Mouse (Mus musculus) right cerebral cortex, postnatal 10 days (tissue): ENCODE data around the gene H2-Oa.

Source experiments
- DNase-seq, 2 experiments: peaks; one replicate each; pipeline ENCODE4 v3.0.0; 2021; ENCODE audit warnings: low spot score in 2 of 2

The H2-Oa gene

GRCm38 (mm10) chr17:34121879-34122187, 29.7 kb downstream of the H2-Oa start:
- peak; percentile 82 to 85 for DNase-seq

DNA sequence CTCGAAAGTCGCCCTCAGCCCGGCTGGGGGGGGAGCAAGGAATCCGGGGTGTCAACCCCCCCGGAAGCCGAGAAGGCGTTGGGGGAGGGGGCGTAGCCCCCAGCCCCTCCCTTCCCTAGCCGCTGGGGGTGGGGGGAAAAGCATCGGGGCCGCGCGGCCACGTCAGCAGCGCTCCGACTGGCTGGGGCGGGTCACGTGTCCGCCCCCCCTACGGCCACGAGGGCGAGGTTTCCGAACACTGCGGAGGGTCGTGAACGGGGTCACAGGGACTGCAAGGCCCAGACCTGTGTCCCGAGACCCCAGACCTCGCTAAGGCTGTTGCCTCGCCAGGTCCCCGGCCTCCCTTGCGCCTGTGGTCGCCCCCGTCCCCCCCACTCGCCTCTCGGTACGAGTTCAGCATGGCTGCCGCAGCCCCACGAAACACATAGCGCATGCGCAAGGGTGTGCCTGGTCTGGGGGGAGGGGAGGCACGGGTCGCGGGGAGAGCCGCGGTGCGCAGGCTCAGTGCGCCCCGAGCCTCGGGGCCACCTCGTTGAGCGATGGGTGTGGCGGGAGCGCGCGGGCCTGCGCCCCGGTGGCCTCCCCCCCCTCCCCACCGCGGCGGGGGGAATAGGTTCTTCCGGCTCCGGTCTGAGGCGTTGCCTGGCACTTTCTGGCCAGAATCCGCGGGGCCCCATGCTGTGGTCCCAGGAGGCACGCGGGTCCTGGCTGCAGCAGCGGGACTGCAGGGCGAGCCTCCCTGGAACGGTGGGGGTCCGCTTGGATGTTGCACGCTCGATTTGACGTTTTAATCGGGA, 30.2 kb downstream of the H2-Oa start, which contains the start of gene Brd2:
Gene Brd2, minus strand, starts transcription at position 447 of the 797 bp plus-strand sequence.
- DNase-seq, result peak; percentile 96 to 98

DNA sequence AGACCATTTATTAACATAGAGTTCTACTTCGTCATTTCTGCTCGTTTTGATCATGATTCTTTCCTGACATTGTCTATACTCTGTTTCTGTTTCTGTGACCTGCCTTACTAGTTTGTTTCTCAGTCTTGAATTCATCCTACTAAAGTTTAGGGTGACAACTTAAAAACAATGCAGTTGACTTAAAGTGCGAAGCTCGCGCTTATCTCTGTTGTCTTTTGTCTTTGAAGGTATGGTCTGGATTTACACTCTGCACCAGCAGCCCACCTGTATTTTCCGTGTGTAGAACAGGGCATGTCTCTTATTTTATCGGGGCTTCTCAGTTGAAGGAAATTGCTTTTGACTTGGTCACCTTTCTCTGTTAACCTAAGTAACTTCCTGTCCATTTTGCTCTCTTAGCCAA, 31.0 kb downstream of the H2-Oa start:
- DNase-seq, result no peak

DNA sequence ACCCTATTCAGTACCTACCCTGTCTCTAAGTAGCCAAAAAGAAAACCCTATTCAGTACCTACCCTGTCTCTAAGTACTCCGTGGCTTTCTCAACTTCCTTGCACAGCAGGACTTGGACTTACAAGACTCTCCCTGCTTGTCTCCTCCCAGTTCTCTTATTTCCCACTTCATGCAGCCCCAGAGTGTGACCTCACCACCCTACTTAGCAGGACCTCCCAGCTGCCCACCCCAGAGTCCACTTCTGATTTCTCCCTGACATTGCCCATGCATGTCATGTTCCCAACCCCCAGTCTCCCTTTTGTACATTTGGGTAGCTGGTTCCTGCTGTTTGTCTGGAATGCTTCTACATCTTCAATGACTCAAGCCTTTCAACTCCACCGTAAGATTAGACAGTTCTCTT, 31.4 kb downstream of the H2-Oa start:
- DNase-seq, result peak; percentile 45 to 50

- no peak for DNase-seq
These were observed 32.5 kb downstream of the H2-Oa start for GRCm38 (mm10) chr17:34124649-34125048.

DNA sequence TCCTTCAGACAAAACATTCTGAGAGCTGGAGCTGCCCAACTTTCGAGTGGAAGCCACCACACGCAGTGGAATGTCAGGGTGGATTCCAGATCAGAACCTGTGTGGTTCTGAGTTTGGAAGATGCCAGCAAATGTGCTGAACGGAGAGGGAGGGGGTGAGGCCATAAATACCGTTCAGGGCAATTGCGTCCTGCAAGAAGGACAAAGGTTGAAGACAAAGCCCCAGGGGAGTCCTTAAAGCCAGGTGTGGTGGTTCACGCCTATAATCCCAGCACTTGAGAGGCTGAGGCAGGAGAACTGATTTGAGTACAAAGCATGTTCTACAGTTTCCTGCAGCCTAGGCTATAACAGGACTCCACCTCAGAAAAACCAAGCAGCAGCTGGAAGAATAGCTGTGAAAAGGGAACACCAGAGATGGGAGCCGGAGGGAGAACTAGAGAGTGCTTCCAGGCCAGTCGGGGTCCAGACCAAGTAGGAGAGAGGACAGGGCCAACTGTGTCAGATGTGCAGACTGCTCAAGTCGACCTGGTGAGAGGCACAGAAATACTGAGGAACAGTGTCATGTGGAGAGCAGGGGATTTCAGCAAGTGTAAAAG, 34.8 kb downstream of the H2-Oa start:
- DNase-seq, result no peak

GRCm38 (mm10) chr17:34127475-34127874, 35.3 kb downstream of the H2-Oa start:
- DNase-seq, result peak; percentile 71 to 72

DNA sequence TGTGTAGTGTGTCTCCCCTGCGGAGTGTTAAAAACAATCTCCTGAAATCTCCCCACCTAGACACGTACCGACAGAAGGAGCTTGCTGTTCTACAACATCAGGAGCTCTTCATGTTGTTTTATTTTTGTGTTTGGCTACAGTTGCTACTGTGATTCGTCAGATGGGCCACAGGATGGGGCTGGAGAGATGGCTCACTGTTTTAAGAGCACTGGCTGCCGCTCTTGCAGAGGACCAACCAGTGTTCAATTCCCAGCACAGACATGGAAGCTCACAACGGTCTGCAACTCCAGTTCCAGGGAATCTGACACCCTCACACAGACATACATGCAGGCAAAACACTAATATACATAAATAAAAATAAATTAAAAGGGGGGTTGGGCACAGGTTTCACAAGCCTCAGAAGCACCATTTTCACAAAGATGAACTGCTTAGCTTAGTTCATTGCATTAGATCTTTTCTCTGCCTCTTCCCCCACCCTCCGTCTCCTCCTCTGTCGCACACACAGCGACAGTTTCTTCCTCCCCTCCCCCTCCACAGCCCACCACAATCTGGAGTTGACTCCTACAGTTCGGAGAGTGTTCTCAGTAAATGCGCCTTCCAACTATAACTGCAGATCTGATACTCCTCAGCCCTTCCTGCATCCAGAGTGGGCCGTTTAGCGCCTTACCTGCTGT, 36.3 kb downstream of the H2-Oa start:
- DNase-seq, result peak; percentile 83 to 86

- peak; percentile 31 to 38 for DNase-seq
These were observed 37.0 kb downstream of the H2-Oa start for GRCm38 (mm10) chr17:34128944-34129791.

- DNase-seq, result no peak
These were observed 38.2 kb downstream of the H2-Oa start for GRCm38 (mm10) chr17:34130073-34130947.

- peak in 1 of 2 experiments; percentile 26 for DNase-seq
These were observed 39.8 kb downstream of the H2-Oa start for GRCm38 (mm10) chr17:34131911-34132310.

- DNase-seq, result peak in 1 of 2 experiments; percentile 43
These were observed 41.1 kb downstream of the H2-Oa start for GRCm38 (mm10) chr17:34133289-34133688.

- no peak for DNase-seq
These were observed 42.3 kb downstream of the H2-Oa start for GRCm38 (mm10) chr17:34134451-34134850.

DNA sequence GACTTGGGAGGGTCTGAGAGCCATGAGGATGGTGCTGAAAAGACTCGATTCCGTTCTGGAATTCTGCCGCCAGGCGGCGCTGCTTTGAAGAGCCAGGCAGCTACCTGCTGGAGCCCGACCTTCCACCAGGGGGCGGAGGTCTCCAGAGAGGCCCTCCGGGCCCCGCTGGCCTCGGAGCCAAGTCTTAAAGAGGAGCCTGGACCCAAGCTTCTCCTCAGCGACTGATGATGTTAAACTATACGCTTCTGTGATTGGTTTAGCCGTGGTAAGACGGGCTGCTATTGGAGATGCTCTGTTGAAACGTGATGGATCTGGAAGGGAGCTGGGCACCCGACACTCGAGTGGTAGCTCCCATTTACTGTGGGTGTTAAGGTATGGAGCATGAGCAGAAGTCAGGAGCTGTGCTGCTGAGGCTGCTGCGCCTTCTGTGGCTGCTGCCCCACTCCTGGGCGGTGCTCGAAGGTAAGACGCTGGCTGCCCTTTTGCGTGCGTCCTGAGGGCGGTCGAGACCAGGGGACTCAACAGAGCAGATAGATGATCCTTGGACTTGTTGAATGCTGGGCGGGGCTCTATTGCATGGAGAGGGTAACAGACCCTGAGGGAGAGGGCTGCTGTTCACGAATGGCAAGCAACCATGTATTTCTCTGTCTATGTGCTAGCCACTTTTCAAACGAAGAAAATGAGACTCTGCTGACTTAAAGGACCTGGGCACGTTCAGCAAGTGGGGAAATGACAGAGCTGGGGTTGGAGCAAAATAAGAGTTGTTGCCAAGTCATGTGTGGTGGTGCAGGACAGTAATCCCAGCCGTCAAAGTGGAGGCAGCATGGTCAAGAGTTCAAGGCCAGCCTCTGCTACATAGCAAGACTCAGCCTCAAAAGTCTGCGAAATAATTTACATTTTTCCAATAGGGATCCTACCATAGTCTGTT, 43.4 kb downstream of the H2-Oa start:
- DNase-seq, result peak; percentile 97 to 98

GRCm38 (mm10) chr17:34137601-34138000, 45.5 kb downstream of the H2-Oa start:
- DNase-seq, result peak in 1 of 2 experiments; percentile 27

DNA sequence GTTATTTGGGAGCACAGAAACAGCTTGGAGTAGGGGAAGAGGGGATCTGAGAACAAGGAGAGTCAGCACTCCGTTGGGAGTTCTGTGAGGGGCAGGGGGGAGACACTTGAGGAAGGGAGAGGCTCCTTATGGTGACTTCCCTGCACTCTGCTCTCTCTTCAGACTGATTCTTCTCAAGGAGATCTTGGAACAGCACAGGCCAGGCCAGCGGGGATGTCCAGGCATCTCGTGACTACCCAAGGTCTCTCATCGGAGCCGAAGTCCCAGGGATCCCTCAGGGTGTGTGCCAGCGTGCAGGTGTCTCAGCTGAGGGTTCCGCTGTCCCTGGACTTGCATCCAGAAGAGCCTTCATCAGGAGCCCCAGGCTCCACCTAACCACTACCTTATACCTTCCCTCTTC, 46.5 kb downstream of the H2-Oa start:
- no peak for DNase-seq

- DNase-seq, result peak; percentile 47 to 48
These were observed 47.3 kb downstream of the H2-Oa start for GRCm38 (mm10) chr17:34139416-34139815.

- no peak for DNase-seq
These were observed 48.1 kb downstream of the H2-Oa start for GRCm38 (mm10) chr17:34140240-34140639.

DNA sequence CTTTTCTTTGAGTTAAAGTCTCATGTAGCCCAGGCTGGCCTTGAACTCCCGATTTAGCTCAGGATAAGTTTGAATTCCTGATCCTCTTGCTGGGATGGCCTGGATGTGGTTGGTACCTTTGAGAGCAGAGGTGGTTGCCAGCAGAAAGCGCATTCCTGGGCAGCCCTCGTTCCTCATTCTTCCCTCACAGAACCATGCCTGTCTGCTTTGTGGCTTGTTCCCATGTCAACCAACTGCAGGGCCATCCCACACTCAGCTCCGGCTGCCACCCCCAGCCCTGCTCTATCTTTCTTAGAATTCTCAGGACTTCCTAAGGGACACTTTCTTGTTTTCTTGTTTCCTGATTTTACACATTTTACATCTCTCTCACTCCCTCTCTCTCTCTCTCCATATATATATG, 49.3 kb downstream of the H2-Oa start:
- peak in 1 of 2 experiments; percentile 59 for DNase-seq
